Mouse (Mus musculus) kidney, postnatal 14 days (tissue): ENCODE data around the gene Dhrs2.

ENCODE experiments used
- DNase-seq: peaks from one replicate; pipeline ENCODE4 v3.0.0; 2022; ENCODE audit warnings: mixed read lengths

Dhrs2 gene

GRCm38 (mm10) chr14:55255443-55255842 lies 33.6 kb downstream of the Dhrs2 start:
- no peak for DNase-seq

- DNase-seq, result peak; percentile 59
These were observed 49.4 kb downstream of the Dhrs2 start for GRCm38 (mm10) chr14:55271158-55271557.

GRCm38 (mm10) chr14:55273023-55273422 lies 51.2 kb downstream of the Dhrs2 start:
- DNase-seq, result no peak

GRCm38 (mm10) chr14:55274810-55275209 lies 53.0 kb downstream of the Dhrs2 start:
- no peak for DNase-seq

- DNase-seq, result no peak
These were observed 57.7 kb downstream of the Dhrs2 start for GRCm38 (mm10) chr14:55279322-55280069.
